Mouse (Mus musculus) forebrain, postnatal 0 days (tissue): ENCODE data around the gene Pex10. TPM values are rescaled to one million over a fixed set of nuclear protein-coding genes. Genes with fewer than 3 reads are reported as not detected.

Experiments
- ATAC-seq: fragments of 200-750 bp; cut with Nextera tagmentation; 2 replicates; pipeline ENCODE4 v1.8.0; 2017; ENCODE audit warnings: mild to moderate bottlenecking, moderate library complexity
- DNase-seq: peaks from one replicate; pipeline ENCODE4 v3.0.0-alpha.2; 2015
- H3K27ac ChIP-seq: fragments of 300-500 bp; sonication (generic); 2 replicates; pipeline ENCODE4 v1.5.1; 2014; ENCODE audit warnings: low read depth, mild to moderate bottlenecking, antibody characterized with exemption, low read length, moderate library complexity, mixed read lengths
- H3K27me3 ChIP-seq: fragments of 300-500 bp; sonication (generic); 2 replicates; pipeline ENCODE4 v1.6.1; 2014; ENCODE audit warnings: mild to moderate bottlenecking, low read length, mixed read lengths; ENCODE audit not compliant: insufficient read depth
- H3K36me3 ChIP-seq: fragments of 300-500 bp; sonication (generic); 2 replicates; pipeline ENCODE4 v1.6.1; 2014; ENCODE audit warnings: mild to moderate bottlenecking, moderate library complexity; ENCODE audit not compliant: insufficient read depth
- H3K4me1 ChIP-seq: fragments of 300-500 bp; sonication (generic); 2 replicates; pipeline ENCODE4 v1.6.1; 2014; ENCODE audit warnings: antibody characterized with exemption; ENCODE audit not compliant: insufficient read depth
- H3K4me2 ChIP-seq: fragments of 300-500 bp; sonication (generic); 2 replicates; pipeline ENCODE4 v1.6.1; 2014; ENCODE audit warnings: low read depth, mild to moderate bottlenecking, moderate library complexity
- H3K4me3 ChIP-seq: fragments of 300-500 bp; sonication (generic); 2 replicates; pipeline ENCODE4 v1.5.1; 2014; ENCODE audit warnings: low read depth, low read length, mixed read lengths
- H3K9ac ChIP-seq: fragments of 300-500 bp; sonication (generic); 2 replicates; pipeline ENCODE4 v1.6.1; 2014; ENCODE audit warnings: mild to moderate bottlenecking
- H3K9me3 ChIP-seq: fragments of 300-500 bp; sonication (generic); 2 replicates; pipeline ENCODE4 v1.6.1; 2016; ENCODE audit warnings: low read length
- CTCF ChIP-seq: sonication (generic); IDR thresholded peaks from 2 replicates; pipeline ENCODE4 v1.5.1; 2016; ENCODE audit warnings: antibody characterized with exemption, control low read depth, low read depth
- whole genome bisulfite sequencing: fragments of 180-500 bp; shearing (Covaris S2); extraction: QIAGEN DNeasy Blood & Tissue Kit; methylation state at CpG from one replicate; pipeline ENCODE4 v1.1.7; 2014; 5-methylcytosine and 5-hydroxymethylcytosine counted together
- polyA plus RNA-seq: library from polyadenylated mRNA; unstranded; fragments of >200 nt; fragmentation: Nextera tagmentation; extraction: Ambion mirVana; gene quantifications from 2 replicates; pipeline ENCODE4 v1.2.1, GENCODE M21; 2015
- total RNA-seq: library from RNA; depleted of rRNA; stranded (reverse); fragments of >200 nt; gene quantifications from 2 replicates; pipeline ENCODE4 v1.2.3, GENCODE M21; 2014

Pex10 gene
- total and polyA plus RNA-seq, 2 experiments from 2014 or later: 14.0 to 16.9 TPM

- TF ChIP-seq CTCF: no peak
- DNase-seq: no peak
- H3K36me3 ChIP-seq: peaks cover 5% of the 10 kb centered on the region; the same call in 1 of the 2 replicates
- no peak for ATAC-seq
- WGBS: 92% methylated on average over 19 of the region's 19 CpGs
- no peak overlapping the region for H3K9ac ChIP-seq
- H3K27ac ChIP-seq: no peak overlapping the region
- H3K4me3 ChIP-seq: no peak overlapping the region
- H3K4me1 ChIP-seq: no peaks in the 10 kb centered on the region
- no peaks in the 10 kb centered on the region for H3K9me3 ChIP-seq
- no peak overlapping the region for H3K4me2 ChIP-seq
- no peaks in the 10 kb centered on the region for H3K27me3 ChIP-seq
These were observed 26.1 kb downstream of the Pex10 start for GRCm38 (mm10) chr4:155092718-155093430.

GRCm38 (mm10) chr4:155093431-155094149 lies 26.8 kb downstream of the Pex10 start:
- no peaks in the 10 kb centered on the region for H3K9me3 ChIP-seq
- H3K36me3 ChIP-seq: peaks cover 5% of the 10 kb centered on the region; the same call in 1 of the 2 replicates
- TF ChIP-seq CTCF: no peak
- DNase-seq: no peak
- no peak overlapping the region for H3K4me2 ChIP-seq
- 84% methylated on average over 7 of the region's 7 CpGs for WGBS
- H3K9ac ChIP-seq: no peak overlapping the region
- H3K27ac ChIP-seq: no peak overlapping the region
- no peaks in the 10 kb centered on the region for H3K27me3 ChIP-seq
- no peak overlapping the region for H3K4me3 ChIP-seq
- ATAC-seq: no peak
- no peaks in the 10 kb centered on the region for H3K4me1 ChIP-seq

GRCm38 (mm10) chr4:155094565-155094964 lies 27.7 kb downstream of the Pex10 start:
- Histone ChIP-seq H3K4me2 (no peak overlapping the region), H3K27ac (no peak overlapping the region), H3K9me3 (no peaks in the 10 kb centered on the region), H3K27me3 (no peaks in the 10 kb centered on the region), H3K4me3 (no peak overlapping the region), H3K9ac (no peak overlapping the region), H3K4me1 (no peaks in the 10 kb centered on the region), H3K36me3 (peaks cover 5% of the 10 kb centered on the region; the same call in 1 of the 2 replicates)
- 73% methylated on average over 3 of the region's 3 CpGs for WGBS
- peak; percentile 64 for TF ChIP-seq CTCF
- ATAC-seq: no peak
- DNase-seq: no peak

GRCm38 (mm10) chr4:155095238-155095900 lies 28.6 kb downstream of the Pex10 start:
- Histone ChIP-seq H3K4me1 (no peaks in the 10 kb centered on the region), H3K9me3 (no peaks in the 10 kb centered on the region), H3K36me3 (peaks cover 5% of the 10 kb centered on the region; the same call in 1 of the 2 replicates), H3K27me3 (no peaks in the 10 kb centered on the region), H3K9ac (no peak overlapping the region), H3K4me2 (no peak overlapping the region), H3K4me3 (no peak overlapping the region), H3K27ac (peak overlapping the region; percentile 40; the same call in 1 of the 2 replicates)
- TF ChIP-seq CTCF: peak; percentile 100
- WGBS: 34% methylated on average over 8 of the region's 8 CpGs
- ATAC-seq: peak; percentile 94
- DNase-seq: peak; percentile 94

GRCm38 (mm10) chr4:155095967-155096366 lies 29.2 kb downstream of the Pex10 start:
- H3K4me3 ChIP-seq: no peak overlapping the region
- H3K4me1 ChIP-seq: no peaks in the 10 kb centered on the region
- TF ChIP-seq CTCF: no peak
- 90% methylated on average over 8 of the region's 8 CpGs for WGBS
- H3K9ac ChIP-seq: no peak overlapping the region
- DNase-seq (no peak), ATAC-seq (no peak)
- no peaks in the 10 kb centered on the region for H3K27me3 ChIP-seq
- H3K36me3 ChIP-seq: 0 out of 2 replicates have a peak, but pooled peaks cover 5% of the 10 kb centered on the region
- H3K27ac ChIP-seq: no peak overlapping the region
- H3K4me2 ChIP-seq: no peak overlapping the region
- no peaks in the 10 kb centered on the region for H3K9me3 ChIP-seq

GRCm38 (mm10) chr4:155097452-155097851 lies 30.6 kb downstream of the Pex10 start:
- ATAC-seq: no peak
- Histone ChIP-seq H3K4me2 (no peak overlapping the region), H3K27ac (no peak overlapping the region), H3K4me1 (no peaks in the 10 kb centered on the region), H3K9me3 (no peaks in the 10 kb centered on the region), H3K4me3 (no peak overlapping the region), H3K27me3 (no peaks in the 10 kb centered on the region), H3K36me3 (no peaks in the 10 kb centered on the region), H3K9ac (no peak overlapping the region)
- 85% methylated on average over 6 of the region's 6 CpGs for WGBS
- DNase-seq: no peak
- no peak for TF ChIP-seq CTCF

GRCm38 (mm10) chr4:155098572-155098971 lies 31.8 kb downstream of the Pex10 start:
- no peaks in the 10 kb centered on the region for H3K36me3 ChIP-seq
- H3K27ac ChIP-seq: no peak overlapping the region
- no peak overlapping the region for H3K4me3 ChIP-seq
- no peak for ATAC-seq
- no peak for DNase-seq
- 80% methylated on average over 4 of the region's 4 CpGs for WGBS
- H3K9ac ChIP-seq: no peak overlapping the region
- TF ChIP-seq CTCF: no peak
- H3K4me1 ChIP-seq: no peaks in the 10 kb centered on the region
- no peak overlapping the region for H3K4me2 ChIP-seq
- H3K27me3 ChIP-seq: no peaks in the 10 kb centered on the region
- no peaks in the 10 kb centered on the region for H3K9me3 ChIP-seq
